Mouse (Mus musculus) Patski (cell line): ENCODE results near the gene Gnai2. TPM values are rescaled to one million over a fixed set of nuclear protein-coding genes. Genes with fewer than 3 reads are reported as not detected.
"Not testable (repeated sequence)": the region's sequence is repeated elsewhere in the genome, so short reads cannot be mapped to it uniquely, and the experiment has no call there.

ENCODE experiments used
- ATAC-seq: fragments of 100-300 bp; one replicate; pipeline ENCODE4 v1.8.0; 2021
- CTCF ChIA-PET: fragments of 350-600 bp; sonication (Branson Sonifier 250); formaldehyde crosslinking; loops from one replicate; lab custom pipeline; 2022; ENCODE audit warnings: inconsistent platforms; lab: Charles Lee
- POLR2A ChIA-PET: fragments of 350-600 bp; sonication (Branson Sonifier 250); formaldehyde crosslinking; loops from one replicate; lab custom pipeline; 2022; ENCODE audit warnings: antibody characterized with exemption, inconsistent platforms; lab: Charles Lee
- DNase-seq: peaks from one replicate; pipeline ENCODE4 v3.0.0-alpha.2; 2011; ENCODE audit warnings: low read depth, low spot score
- H3K27me3 ChIP-seq: fragments of 371-371 bp; one replicate; pipeline ENCODE4 v1.5.1; 2021
- CTCF ChIP-seq: fragments of 100-300 bp; IDR thresholded peaks from one replicate; pipeline ENCODE4 v1.5.1; 2021
- in situ Hi-C: fragments of 300-500 bp; cut with MboI; formaldehyde crosslinking; loops from 3 replicates; pipeline ENCODE4 v1.11.1; 2018; ENCODE audit warnings: low pct_unique_long_range_greater_than_20kb, mixed read lengths
- polyA plus RNA-seq: library from polyadenylated mRNA; unstranded; gene quantifications from one replicate; pipeline ENCODE4 v1.2.3, GENCODE M21; 2021

Gnai2 gene
- 592 TPM for polyA plus RNA-seq

DNA sequence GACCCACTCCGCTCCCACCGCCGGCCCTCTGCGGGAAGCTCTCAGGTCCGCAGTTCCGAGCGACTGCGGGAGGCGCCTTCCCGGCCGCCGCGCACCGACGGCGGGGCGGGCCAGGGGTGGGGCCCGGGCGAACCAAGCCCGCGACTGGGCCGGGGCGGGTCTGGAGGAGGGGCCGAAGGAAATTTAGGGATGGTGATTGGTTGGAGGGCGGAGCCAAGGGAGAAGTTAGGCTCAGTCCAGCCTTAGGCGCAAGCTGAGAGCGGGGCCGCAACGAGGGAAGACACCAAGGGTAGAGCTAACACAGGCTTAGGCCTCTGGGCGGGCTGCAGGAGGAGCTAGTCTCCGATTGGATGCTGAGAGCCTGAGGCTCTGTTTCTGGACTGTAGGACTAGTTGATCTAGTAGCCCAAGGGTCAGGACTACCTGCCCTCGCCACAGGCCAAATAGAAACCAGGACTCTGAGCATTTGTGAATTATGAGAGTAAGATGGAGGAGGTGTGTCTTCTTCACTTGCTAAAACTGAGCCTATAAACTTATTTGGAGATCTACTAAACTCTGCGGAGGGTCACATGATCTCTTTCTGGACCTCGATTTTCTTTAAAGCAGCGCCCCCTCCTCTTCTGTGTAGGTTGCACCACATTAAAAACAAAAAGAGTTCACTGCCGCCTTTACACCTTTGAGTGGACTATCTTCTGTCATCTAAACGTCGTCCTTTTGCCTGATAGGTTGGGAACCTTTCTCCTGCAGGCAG lies at the start of gene Gnai2:
Gene Gnai2, minus strand, starts transcription at position 89 of the 750 bp plus-strand sequence.
- peak; percentile 79 for DNase-seq
- ChIA-PET POLR2A (interaction anchor here (0.6 to 1.0 kb wide), 4 partner anchors 9 to 80 kb away, joined by 3 to 7 read pairs (median 4); no protein-coding TSS in a partner anchor), CTCF (interaction anchor here (0.7 to 1.9 kb wide), 6 partner anchors 9 to 33 kb away, joined by 3 to 13 read pairs (median 4); no protein-coding TSS in a partner anchor)
- no peaks in the 10 kb centered on the region for H3K27me3 ChIP-seq
- ATAC-seq = peak; percentile 89
- no peak for TF ChIP-seq CTCF
- in situ Hi-C loops = no loop called here

- TF ChIP-seq CTCF = no peak
- no peak for ATAC-seq
- in situ Hi-C loops = no loop called here
- ChIA-PET POLR2A (interaction anchor here (1.5 kb wide), 1 partner anchor 16 kb away, joined by 3 read pairs; no protein-coding TSS in a partner anchor), CTCF (interaction anchor here (2.0 to 2.2 kb wide), 2 partner anchors 37 to 55 kb away, joined by 5 to 10 read pairs; no protein-coding TSS in a partner anchor)
- H3K27me3 ChIP-seq = no peaks in the 10 kb centered on the region
- DNase-seq = no peak
Observed at GRCm38 (mm10) chr9:107682405-107682804, 47.2 kb upstream of the Gnai2 start.

DNA sequence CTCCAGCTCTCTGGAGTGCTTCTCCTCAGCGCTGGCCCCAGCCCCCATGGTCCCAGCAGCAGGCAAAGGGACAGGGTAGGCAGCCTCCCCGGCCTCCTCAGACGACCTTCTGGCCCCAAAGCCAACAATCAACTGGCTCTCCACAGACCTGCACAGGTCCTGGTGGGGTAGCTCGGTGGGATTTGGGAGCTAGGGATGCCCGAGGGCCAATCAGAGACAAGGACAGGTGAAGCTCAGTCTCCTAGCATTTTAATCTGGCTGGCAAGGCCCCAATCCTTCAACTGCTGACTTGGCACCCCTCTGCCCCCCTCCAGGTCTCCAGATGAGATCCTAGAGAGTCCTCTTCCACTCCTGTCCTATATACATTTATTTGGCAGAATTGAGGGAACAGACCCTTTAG lies 44.3 kb upstream of the Gnai2 start, which contains the start of gene Gnat1:
Gene Gnat1, minus strand, starts transcription at position 212 of the 400 bp plus-strand sequence.
- DNase-seq = no peak
- no peak for TF ChIP-seq CTCF
- CTCF ChIA-PET = interaction anchor here (1.0 to 2.3 kb wide), 3 partner anchors 33 to 59 kb away, joined by 5 to 15 read pairs (median 8); no protein-coding TSS in a partner anchor
- no peak for ATAC-seq
- in situ Hi-C loops = loop anchor here (5.0 kb wide), 2 partner anchors 37 to 72 kb away; partner anchors contain the start of gene Sema3b
- no peaks in the 10 kb centered on the region for H3K27me3 ChIP-seq
- POLR2A ChIA-PET = interaction anchor here (1.1 kb wide), 1 partner anchor 59 kb away, joined by 3 read pairs; no protein-coding TSS in a partner anchor

DNA sequence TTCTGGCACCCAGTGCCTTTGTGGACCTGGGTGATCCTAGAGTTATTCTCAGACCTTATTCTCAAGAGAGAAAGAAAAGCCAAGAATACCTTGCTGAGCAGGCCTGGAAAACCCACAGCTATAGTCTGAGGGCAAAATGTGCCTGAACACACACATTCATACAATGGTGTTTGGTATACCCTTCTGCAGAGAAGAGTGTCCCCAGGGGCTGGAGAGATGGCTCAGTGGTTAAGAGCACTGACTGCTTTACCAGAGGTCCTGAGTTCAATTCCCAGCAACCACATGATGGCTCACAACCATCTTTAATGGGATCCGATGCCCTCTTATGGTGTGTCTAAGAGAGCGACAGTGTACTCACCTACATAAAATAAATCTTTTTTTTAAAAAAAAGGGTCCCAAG lies 43.7 kb upstream of the Gnai2 start:
- ATAC-seq (no peak), DNase-seq (no peak)
- no peaks in the 10 kb centered on the region for H3K27me3 ChIP-seq
- ChIA-PET POLR2A (no interaction called here), CTCF (interaction anchor here (0.9 to 2.3 kb wide), 3 partner anchors 32 to 59 kb away, joined by 4 to 15 read pairs (median 8); no protein-coding TSS in a partner anchor)
- in situ Hi-C loops = loop anchor here (5.0 kb wide), 2 partner anchors 37 to 72 kb away; partner anchors contain the start of gene Sema3b
- no peak for TF ChIP-seq CTCF

DNA sequence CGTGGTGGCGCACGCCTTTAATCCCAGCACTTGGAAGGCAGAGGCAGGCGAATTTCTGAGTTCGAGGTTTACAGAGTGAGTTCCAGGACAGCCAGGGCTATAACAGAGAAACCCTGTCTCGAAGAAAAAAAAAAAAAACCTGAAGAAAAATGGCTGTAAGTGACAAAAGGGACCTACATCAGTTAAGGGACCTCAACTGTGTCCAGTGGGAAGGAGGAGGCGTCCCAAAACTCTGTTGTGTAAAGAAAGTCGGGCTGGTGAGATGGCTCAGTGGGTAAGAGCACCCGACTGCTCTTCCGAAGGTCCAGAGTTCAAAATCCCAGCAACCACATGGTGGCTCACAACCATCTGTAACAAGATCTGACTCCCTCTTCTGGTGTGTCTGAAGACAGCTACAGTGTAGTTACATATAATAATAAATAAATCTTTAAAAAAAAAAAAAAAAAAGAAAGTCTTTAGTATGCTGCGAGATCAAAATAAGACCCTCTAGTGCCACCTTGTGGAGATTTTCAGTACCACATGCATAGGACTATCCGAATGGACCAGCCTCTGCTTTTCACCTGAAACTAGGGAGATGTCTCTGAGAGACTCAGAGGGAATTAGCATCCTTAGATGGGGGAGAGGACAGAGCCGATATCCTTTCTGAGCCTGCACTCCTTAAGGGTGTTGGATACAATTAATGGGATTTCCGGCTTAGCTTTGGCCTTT lies 42.8 kb upstream of the Gnai2 start:
- peak; percentile 42 for DNase-seq
- not testable (repeated sequence) for ATAC-seq, H3K27me3 ChIP-seq
- ChIA-PET CTCF (interaction anchor here (0.6 to 5.2 kb wide), 6 partner anchors 31 to 68 kb away, joined by 3 to 61 read pairs (median 7); no protein-coding TSS in a partner anchor), POLR2A (interaction anchor here (2.1 kb wide), 1 partner anchor 33 kb away, joined by 13 read pairs; no protein-coding TSS in a partner anchor)
- in situ Hi-C loops = loop anchor here (5.0 kb wide), 2 partner anchors 36 to 71 kb away; partner anchors contain the start of gene Sema3b

DNA sequence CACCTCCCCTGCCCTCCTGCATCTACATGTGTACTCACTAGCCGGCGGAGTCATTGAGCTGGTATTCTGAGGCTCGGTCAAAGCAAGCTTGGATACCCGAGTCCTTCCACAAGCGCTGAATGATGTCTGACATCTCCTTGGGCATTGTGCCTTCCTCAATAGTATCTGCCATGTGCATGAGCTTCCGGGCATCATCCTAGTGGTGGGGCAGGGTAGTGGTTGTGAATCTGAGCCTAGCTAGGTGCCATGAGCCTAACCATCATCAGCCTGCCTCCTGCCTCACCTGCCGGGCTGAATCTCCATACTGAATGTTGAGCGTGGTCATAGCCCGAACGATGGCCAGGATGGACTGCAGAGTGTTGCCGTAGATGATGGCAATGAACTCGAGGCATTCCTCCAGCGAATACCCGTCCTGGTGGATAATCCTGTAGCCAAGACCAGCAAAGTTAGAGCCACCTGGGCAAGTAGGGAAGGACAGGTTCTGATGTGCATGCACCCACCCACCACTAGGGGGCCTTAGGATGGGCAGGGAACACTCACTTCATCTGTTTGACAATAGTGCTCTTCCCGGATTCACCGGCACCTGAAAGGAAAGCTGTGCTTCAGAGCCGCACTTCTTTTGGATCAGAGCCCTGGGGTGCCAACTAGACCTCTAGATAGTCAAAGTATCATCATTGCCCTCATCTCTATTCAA lies 42.1 kb upstream of the Gnai2 start:
- TF ChIP-seq CTCF = no peak
- ATAC-seq (no peak), DNase-seq (no peak)
- POLR2A ChIA-PET = interaction anchor here (0.7 to 2.1 kb wide), 3 partner anchors 32 to 79 kb away, joined by 3 to 13 read pairs (median 3); no protein-coding TSS in a partner anchor
- no peaks in the 10 kb centered on the region for H3K27me3 ChIP-seq
- in situ Hi-C loops = loop anchor here (5.0 kb wide), 2 partner anchors 35 to 70 kb away; partner anchors contain the start of gene Sema3b
- CTCF ChIA-PET = interaction anchor here (0.6 to 5.2 kb wide), 9 partner anchors 16 to 69 kb away, joined by 3 to 61 read pairs (median 3); no protein-coding TSS in a partner anchor

DNA sequence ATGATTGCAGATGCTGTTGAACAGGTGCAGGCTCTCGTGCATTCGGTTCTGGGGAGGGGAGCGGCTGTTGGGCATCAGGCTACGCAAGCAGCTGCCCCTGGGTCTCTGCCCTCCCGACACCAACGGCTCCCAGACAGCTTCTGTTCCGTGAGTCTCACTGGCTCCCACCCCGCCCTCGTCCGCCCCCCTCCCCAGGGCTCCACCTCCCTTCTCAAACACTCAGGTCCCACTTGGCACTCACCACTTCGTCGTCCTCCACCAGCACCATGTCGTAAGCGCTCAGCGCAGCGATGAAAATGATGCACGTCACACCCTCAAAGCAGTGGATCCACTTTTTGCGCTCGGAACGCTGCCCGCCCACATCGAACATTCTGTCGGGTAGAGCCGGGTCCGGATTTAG lies 41.1 kb upstream of the Gnai2 start:
- in situ Hi-C loops = loop anchor here (5.0 kb wide), 2 partner anchors 34 to 69 kb away; partner anchors contain the start of gene Sema3b
- TF ChIP-seq CTCF = no peak
- no peak for ATAC-seq

GRCm38 (mm10) chr9:107675671-107676301 lies 40.6 kb upstream of the Gnai2 start:
- in situ Hi-C loops = loop anchor here (5.0 kb wide), 2 partner anchors 33 to 68 kb away; partner anchors contain the start of gene Sema3b
- ATAC-seq = no peak

More for the DNA sequence above, 41.1 kb upstream of the Gnai2 start:
- ChIA-PET CTCF (interaction anchor here (1.0 to 5.2 kb wide), 11 partner anchors 14 to 70 kb away, joined by 3 to 61 read pairs (median 5); no protein-coding TSS in a partner anchor), POLR2A (interaction anchor here (0.6 to 2.1 kb wide), 3 partner anchors 12 to 78 kb away, joined by 3 to 13 read pairs (median 5); no protein-coding TSS in a partner anchor)
- DNase-seq = no peak
- H3K27me3 ChIP-seq = no peaks in the 10 kb centered on the region

More at GRCm38 (mm10) chr9:107675671-107676301, 40.6 kb upstream of the Gnai2 start:
- DNase-seq = no peak
- no peaks in the 10 kb centered on the region for H3K27me3 ChIP-seq
- POLR2A ChIA-PET = interaction anchor here (0.6 to 2.1 kb wide), 2 partner anchors 11 to 31 kb away, joined by 5 to 13 read pairs; no protein-coding TSS in a partner anchor
- CTCF ChIA-PET = interaction anchor here (1.1 to 5.2 kb wide), 8 partner anchors 13 to 71 kb away, joined by 3 to 61 read pairs (median 4); no protein-coding TSS in a partner anchor
- no peak for TF ChIP-seq CTCF
